Mouse (Mus musculus): ENCODE measurements at regions not wholly inside any gene's neighbourhood (a gene's known extent, or its start where the extent isn't known, plus 50 kb on each side); places are given as distances from the start of the nearest gene placed in this dataset.

- in situ Hi-C loops (cut with MboI, MseI) = no loop called here
Observed at GRCm38 (mm10) chr7:40666625-40667024, 231.5 kb upstream of the Vstm2b start.

- in situ Hi-C loops (cut with MboI, MseI) = no loop called here
Observed at GRCm38 (mm10) chr7:40670401-40670800, 227.7 kb upstream of the Vstm2b start.

- in situ Hi-C loops (cut with MboI, MseI) = no loop called here
Observed at GRCm38 (mm10) chr7:40671068-40671467, 227.1 kb upstream of the Vstm2b start.

GRCm38 (mm10) chr7:40672348-40672747 lies 225.8 kb upstream of the Vstm2b start:
- in situ Hi-C loops (cut with MboI, MseI) = no loop called here

GRCm38 (mm10) chr7:40674397-40674796 lies 223.7 kb upstream of the Vstm2b start:
- in situ Hi-C loops (cut with MboI, MseI) = no loop called here

- in situ Hi-C loops (cut with MboI, MseI) = no loop called here
Observed at GRCm38 (mm10) chr7:40677601-40678000, 220.5 kb upstream of the Vstm2b start.

- in situ Hi-C loops (cut with MboI, MseI) = no loop called here
Observed at GRCm38 (mm10) chr7:40680567-40680966, 217.6 kb upstream of the Vstm2b start.

- in situ Hi-C loops (cut with MboI, MseI) = no loop called here
Observed at GRCm38 (mm10) chr7:40680993-40681392, 217.1 kb upstream of the Vstm2b start.

- in situ Hi-C loops (cut with MboI, MseI) = no loop called here
Observed at GRCm38 (mm10) chr7:40683176-40683575, 215.0 kb upstream of the Vstm2b start.

- in situ Hi-C loops (cut with MboI, MseI) = no loop called here
Observed at GRCm38 (mm10) chr7:40683641-40684040, 214.5 kb upstream of the Vstm2b start.

- in situ Hi-C loops (cut with MboI, MseI) = loop anchor here (5.0 kb wide), 1 partner anchor 835 kb away; no protein-coding TSS in a partner anchor
Observed at GRCm38 (mm10) chr7:40687005-40687404, 211.1 kb upstream of the Vstm2b start.

GRCm38 (mm10) chr7:40688546-40688945 lies 209.6 kb upstream of the Vstm2b start:
- in situ Hi-C loops (cut with MboI, MseI) = loop anchor here (5.0 kb wide), 1 partner anchor 834 kb away; no protein-coding TSS in a partner anchor

- in situ Hi-C loops (cut with MboI, MseI) = no loop called here
Observed at GRCm38 (mm10) chr7:40693755-40694154, 204.4 kb upstream of the Vstm2b start.

- in situ Hi-C loops (cut with MboI, MseI) = no loop called here
Observed at GRCm38 (mm10) chr7:40697551-40697950, 200.6 kb upstream of the Vstm2b start.

GRCm38 (mm10) chr7:40698309-40698708 lies 199.8 kb upstream of the Vstm2b start:
- in situ Hi-C loops (cut with MboI, MseI) = no loop called here

- in situ Hi-C loops (cut with MboI, MseI) = no loop called here
Observed at GRCm38 (mm10) chr7:40699633-40700032, 198.5 kb upstream of the Vstm2b start.

GRCm38 (mm10) chr7:40700656-40701055 lies 197.5 kb upstream of the Vstm2b start:
- in situ Hi-C loops (cut with MboI, MseI) = no loop called here

- in situ Hi-C loops (cut with MboI, MseI) = no loop called here
Observed at GRCm38 (mm10) chr7:40702191-40703045, 195.7 kb upstream of the Vstm2b start.

GRCm38 (mm10) chr7:40708231-40708630 lies 189.9 kb upstream of the Vstm2b start:
- in situ Hi-C loops (cut with MboI, MseI) = no loop called here

GRCm38 (mm10) chr7:40717991-40718390 lies 180.1 kb upstream of the Vstm2b start:
- in situ Hi-C loops (cut with MboI, MseI) = no loop called here

GRCm38 (mm10) chr7:40736971-40737468 lies 161.1 kb upstream of the Vstm2b start:
- in situ Hi-C loops (cut with MboI, MseI) = no loop called here

- in situ Hi-C loops (cut with MboI, MseI) = no loop called here
Observed at GRCm38 (mm10) chr7:40737496-40737895, 160.6 kb upstream of the Vstm2b start.

- in situ Hi-C loops (cut with MboI, MseI) = no loop called here
Observed at GRCm38 (mm10) chr7:40738174-40738573, 160.0 kb upstream of the Vstm2b start.

Data from regulatory T cell (primary cell).